Mouse (Mus musculus) layer of hippocampus, adult 2 months (tissue): ENCODE data around the gene Mapk13. TPM values are rescaled to one million over a fixed set of nuclear protein-coding genes. Genes with fewer than 3 reads are reported as not detected.
"Not testable (repeated sequence)": the region's sequence is repeated elsewhere in the genome, so short reads cannot be mapped to it uniquely, and the experiment has no call there.

ENCODE experiments used
- DNase-seq, 2 experiments: peaks; one replicate each; pipeline ENCODE4 v3.0.0; 2022; ENCODE audit warnings: low spot score in 2 of 2
- H3K27ac ChIP-seq: fragments of 200-600 bp; 2 replicates; pipeline ENCODE4 v1.8.1; 2022
- H3K4me3 ChIP-seq: fragments of 200-600 bp; 2 replicates; pipeline ENCODE4 v1.8.1; 2022; ENCODE audit warnings: mild to moderate bottlenecking
- CTCF ChIP-seq: fragments of 200-600 bp; conservative IDR thresholded peaks from 2 replicates; pipeline ENCODE4 v1.8.1; 2022; ENCODE audit warnings: antibody characterized with exemption, mild to moderate bottlenecking, moderate library complexity
- total RNA-seq, 2 experiments: library from RNA; stranded (reverse); gene quantifications; 2 replicates each; pipeline ENCODE4 v1.2.3; 2021

Gene Mapk13
- total RNA-seq, 2 experiments from 2014 or later: 0.59 to 0.66 TPM

GRCm38 (mm10) chr17:28757470-28757869, 11.6 kb upstream of the Mapk13 start:
- Histone ChIP-seq H3K4me3 (no peak overlapping the region), H3K27ac (no peak overlapping the region)
- TF ChIP-seq CTCF: no peak
- DNase-seq: no peak

DNA sequence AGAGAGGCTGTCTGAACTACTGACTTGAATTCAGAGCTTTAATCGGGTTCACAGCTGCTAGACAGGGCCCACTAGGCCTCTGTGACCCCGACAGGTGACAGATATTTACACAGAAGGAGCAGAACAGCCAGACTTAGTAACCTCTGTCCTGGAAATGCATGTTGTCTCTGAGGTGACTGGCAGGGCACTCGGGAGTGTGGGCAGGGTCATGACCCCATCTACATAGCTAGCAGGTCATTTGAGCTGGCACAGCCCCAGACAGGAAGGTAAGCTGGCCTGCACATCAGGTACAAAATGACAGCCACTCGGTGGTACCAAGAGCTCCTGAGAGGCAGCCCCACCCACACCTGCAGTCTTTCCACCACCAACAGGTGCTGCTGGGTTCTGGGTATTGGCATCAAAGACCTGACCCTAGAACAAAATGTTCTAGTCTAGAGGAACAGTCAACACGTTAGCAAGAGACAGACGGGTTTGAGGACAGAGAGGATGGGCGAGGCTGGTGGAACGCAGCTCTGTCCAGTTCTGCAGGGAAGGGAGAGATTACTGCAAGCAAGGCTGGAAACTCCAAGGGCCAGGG, 8.3 kb upstream of the Mapk13 start:
- TF ChIP-seq CTCF: no peak
- H3K27ac ChIP-seq: no peak overlapping the region
- no peak for DNase-seq
- no peak overlapping the region for H3K4me3 ChIP-seq

DNA sequence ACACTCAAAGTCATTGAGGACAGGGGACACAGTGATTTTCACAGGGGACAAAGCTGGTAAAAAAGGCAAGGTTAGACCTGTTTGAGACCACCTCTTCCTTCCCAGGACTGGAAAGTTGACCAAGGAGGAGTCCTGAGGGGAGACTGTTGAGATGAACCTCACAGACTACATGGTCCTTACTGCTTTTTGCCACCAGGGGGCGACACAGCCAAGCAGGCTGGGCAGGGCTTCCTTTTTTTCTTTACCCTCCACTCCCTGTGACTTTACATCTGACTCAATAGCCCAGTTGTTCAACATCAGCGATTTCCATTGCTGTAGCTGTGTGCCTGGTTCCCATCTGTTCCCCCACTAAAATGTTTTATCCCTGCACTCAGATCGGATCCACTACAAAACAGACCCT, 7.2 kb upstream of the Mapk13 start:
- H3K4me3 ChIP-seq: no peak overlapping the region
- peak; percentile 94 for TF ChIP-seq CTCF
- peak; percentile 39 to 77 for DNase-seq
- no peak overlapping the region for H3K27ac ChIP-seq

- H3K4me3 ChIP-seq: no peak overlapping the region
- DNase-seq: no peak
- no peak for TF ChIP-seq CTCF
- no peak overlapping the region for H3K27ac ChIP-seq
Measured at GRCm38 (mm10) chr17:28766203-28766602, 2.9 kb upstream of the Mapk13 start.

DNA sequence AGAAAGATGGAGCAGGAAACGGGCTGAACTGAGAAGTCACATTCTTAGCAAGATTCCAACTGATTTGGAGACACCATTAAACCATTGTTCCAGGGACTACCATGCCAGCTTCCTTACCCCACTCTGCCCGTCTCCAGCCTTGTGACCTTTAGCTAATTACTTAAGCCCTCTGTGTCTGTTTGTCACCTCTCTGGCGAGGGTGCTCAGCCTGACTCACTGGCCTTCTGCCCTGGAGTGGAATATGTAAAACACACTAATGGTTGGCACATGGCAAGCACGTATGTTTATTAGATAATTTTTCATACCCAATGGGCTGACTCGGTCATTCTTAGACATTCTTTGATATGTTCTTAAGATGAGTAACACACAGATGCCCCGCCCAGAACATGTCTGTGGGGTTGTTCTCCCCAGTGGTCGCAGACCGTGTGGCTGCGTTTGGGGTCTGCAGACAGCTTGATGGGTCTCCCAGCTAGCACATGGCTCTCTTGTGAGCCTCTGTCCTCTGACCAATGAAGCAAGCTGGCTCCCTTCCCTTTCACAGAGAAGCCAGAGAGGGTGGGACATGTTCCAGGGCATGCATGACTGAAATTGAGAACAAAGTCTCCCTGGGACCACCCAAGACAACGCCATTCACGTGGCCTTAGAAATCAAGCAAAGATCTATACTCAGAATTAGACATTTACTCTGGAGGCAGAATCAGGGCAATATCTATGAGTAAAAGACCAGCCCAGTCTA, 2.1 kb upstream of the Mapk13 start:
- DNase-seq: no peak
- Histone ChIP-seq H3K4me3 (no peak overlapping the region), H3K27ac (no peak overlapping the region)
- no peak for TF ChIP-seq CTCF

DNA sequence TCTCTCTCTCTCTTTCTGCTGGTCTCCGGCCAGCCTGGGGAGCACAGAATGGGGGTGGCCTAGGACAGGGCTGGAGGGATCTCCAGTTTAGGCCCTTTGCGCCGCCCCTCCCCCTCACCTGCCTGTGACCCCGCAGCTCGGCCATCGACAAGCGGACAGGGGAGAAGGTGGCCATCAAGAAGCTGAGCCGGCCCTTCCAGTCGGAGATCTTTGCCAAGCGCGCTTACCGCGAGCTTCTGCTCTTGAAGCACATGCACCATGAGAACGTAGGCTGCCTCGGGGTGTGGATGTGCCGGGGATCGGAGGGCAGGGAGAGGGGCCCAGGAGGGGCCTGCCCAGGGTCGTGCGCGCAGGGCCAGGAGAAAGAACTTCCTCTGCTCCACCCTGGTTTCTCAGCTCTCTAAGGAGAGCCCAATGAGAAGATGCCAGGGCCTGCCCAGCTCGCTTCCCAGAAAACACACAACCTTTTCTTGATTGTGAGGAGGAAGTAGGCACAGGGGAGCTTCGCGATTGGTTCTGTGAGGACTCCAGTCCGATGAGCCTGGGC, 851 bp downstream of the Mapk13 start:
- no peak overlapping the region for H3K27ac ChIP-seq
- H3K4me3 ChIP-seq: peak overlapping the region; percentile 33; the same call in 1 of the 2 replicates
- no peak for DNase-seq

DNA sequence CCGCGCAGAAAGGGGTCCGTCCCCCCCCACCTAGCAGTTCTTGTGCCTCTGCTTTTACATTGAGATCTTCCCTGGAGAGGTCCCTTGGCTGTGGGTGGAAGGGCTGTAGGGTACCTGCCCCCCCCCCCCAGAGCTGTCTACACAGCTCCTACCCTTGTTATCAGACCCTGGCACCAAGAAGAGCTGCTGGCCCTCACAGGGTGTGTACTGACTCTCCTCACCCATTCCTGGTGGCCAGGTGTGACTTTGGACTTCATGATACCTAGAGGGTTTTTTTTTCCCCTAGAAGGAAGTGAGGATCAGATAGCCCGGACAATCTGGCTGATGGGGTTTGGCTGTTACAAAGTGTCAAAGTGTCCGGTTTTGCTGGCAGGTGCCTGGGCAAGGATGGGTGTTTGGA, 2.2 kb downstream of the Mapk13 start:
- DNase-seq: no peak
- H3K4me3 ChIP-seq: no peak overlapping the region
- no peak overlapping the region for H3K27ac ChIP-seq
- no peak for TF ChIP-seq CTCF

More for the DNA sequence above, 851 bp downstream of the Mapk13 start:
- no peak for TF ChIP-seq CTCF

- not testable (repeated sequence) for H3K27ac ChIP-seq, H3K4me3 ChIP-seq, DNase-seq
- TF ChIP-seq CTCF: peak; percentile 30
Measured at GRCm38 (mm10) chr17:28774303-28774702, 5.2 kb downstream of the Mapk13 start.

DNA sequence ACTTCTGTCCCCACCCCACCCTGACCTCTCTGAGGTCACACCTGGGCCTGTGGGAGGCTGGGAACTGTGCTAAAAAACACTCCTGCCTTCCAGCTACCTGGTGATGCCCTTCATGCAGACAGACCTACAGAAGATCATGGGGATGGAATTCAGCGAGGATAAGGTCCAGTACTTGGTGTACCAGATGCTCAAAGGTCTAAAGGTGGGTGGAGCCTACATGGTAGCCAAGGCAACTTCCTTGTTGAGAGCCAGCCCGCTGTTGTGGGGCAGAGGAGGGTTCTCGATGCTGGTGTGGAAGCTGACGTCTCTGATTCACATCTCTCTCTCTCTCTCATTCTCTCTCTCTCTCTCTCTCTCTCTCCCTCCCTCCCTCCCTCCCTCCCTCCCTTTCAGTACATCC, 6.1 kb downstream of the Mapk13 start:
- TF ChIP-seq CTCF: no peak
- DNase-seq: no peak
- Histone ChIP-seq H3K4me3 (no peak overlapping the region), H3K27ac (no peak overlapping the region)

- H3K27ac ChIP-seq: no peak overlapping the region
- peak; percentile 61 for TF ChIP-seq CTCF
- DNase-seq: no peak
- no peak overlapping the region for H3K4me3 ChIP-seq
Measured at GRCm38 (mm10) chr17:28776817-28777216, 7.7 kb downstream of the Mapk13 start.

DNA sequence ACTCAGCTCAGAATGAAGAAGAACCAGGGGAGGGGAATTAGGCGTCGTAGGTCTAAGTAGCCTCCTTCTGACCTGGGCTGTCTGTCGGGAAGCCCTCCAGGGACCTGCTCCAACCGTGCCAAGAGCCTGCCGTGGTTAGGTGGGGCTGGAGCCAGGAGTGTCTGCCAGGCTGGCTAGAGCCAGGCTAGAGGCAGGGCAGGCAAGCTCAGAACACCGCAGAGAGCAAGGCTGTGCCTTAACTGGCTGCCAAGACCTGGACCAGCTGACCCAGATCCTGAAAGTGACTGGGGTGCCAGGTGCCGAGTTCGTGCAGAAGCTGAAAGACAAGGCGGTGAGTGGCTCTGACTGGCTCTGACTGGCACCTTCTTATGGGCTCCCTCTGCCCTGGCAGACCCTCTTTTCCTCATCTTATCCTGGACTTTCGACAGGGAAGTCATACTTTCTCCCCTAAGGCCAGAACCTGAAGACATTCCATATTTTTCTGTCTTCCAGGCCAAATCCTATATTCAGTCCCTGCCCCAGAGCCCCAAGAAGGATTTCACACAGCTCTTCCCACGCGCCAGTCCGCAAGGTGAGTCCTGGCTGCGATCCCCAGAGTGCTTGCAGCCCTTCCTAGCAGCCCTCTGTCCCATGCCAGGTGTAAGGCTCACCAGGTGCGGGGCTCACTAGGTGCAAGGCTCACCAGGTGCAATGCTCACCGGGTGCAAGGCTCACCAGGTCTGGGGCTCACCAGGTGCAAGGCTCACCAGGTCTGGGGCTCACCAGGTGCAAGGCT, 8.3 kb downstream of the Mapk13 start:
- no peak overlapping the region for H3K27ac ChIP-seq
- peak in 1 of 2 experiments; percentile 46 for DNase-seq
- TF ChIP-seq CTCF: no peak
- no peak overlapping the region for H3K4me3 ChIP-seq

GRCm38 (mm10) chr17:28779735-28780134, 10.6 kb downstream of the Mapk13 start:
- no peak for DNase-seq
- no peak overlapping the region for H3K27ac ChIP-seq
- TF ChIP-seq CTCF: no peak
- H3K4me3 ChIP-seq: no peak overlapping the region

- Histone ChIP-seq H3K27ac (no peak overlapping the region), H3K4me3 (no peak overlapping the region)
- no peak for DNase-seq
- no peak for TF ChIP-seq CTCF
Measured at GRCm38 (mm10) chr17:28780836-28781235, 11.7 kb downstream of the Mapk13 start.
